Mouse (Mus musculus) mouse trophoblast stem cell (cell line): ENCODE results near the gene Cacng3.

Experiments used
- in situ Hi-C, 2 experiments: fragments of 300-500 bp; cut with MseI, MboI; formaldehyde crosslinking; loops; 2 replicates in 1 of 2; 3 replicates in 1 of 2; pipeline ENCODE4 v1.15.1; 2025

Cacng3 gene

DNA sequence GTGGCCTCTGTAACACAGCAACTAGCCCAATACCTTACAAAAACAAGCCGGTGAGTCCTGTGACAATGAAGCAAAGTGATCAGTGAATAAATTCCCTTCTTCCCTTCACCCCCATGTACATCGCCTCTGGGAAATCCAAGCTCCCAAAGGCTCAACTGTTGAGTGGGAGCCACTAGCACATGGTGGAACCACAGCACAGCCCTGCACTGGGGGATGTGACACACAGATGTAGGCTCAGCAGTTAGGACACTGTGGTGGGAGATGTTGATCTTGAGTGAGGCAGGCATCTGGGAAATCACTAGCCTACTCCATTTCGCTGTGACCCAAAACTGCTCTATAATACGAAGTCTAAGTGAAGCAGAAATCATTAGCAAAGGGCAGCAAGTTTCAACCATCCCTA, 48.2 kb downstream of the Cacng3 start:
- in situ Hi-C loops = no loop called here

DNA sequence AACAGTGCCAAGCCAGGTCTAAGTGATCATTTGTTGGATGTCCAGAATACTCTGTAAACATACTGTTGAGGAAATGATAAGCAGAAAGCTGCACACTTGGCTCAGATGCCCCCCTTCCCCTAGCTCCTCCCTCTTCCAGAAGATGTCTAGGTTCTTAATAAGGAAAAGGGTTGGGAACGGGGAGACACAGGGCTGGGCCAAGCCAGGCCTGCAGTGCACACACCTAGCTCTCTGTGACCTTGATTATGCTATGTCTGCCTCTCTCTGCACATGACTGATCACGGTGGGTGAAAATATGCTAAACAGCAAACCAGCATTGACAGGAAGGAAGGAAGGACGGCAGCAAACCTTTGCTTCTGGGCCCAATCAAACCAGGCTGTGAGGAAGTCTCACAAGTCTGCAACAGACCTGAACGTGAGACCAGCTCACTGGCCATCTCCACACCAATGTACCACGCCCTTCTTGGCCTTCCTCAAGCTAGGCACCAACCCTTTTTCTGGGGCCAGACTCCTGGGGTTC, 53.1 kb downstream of the Cacng3 start:
- in situ Hi-C loops = no loop called here

DNA sequence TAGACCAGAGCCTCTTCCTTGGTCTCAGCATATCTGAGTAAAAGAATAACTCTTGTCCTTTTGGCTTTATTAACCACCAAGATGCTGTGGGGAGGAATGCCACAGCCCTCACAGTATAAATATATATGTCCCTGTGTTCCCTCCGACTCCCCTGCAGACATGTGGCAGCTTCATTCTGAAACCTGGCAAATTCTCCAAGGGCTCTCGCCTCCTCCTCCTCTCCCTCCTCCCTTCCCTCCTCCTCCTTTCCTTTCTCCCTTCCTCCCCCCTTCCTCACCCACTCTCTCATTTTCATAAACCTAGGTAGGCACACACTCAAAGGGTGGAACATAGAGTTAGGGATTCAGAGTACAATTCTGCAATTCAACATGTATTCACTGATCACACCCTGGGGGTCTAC, 56.1 kb downstream of the Cacng3 start:
- in situ Hi-C loops = no loop called here

DNA sequence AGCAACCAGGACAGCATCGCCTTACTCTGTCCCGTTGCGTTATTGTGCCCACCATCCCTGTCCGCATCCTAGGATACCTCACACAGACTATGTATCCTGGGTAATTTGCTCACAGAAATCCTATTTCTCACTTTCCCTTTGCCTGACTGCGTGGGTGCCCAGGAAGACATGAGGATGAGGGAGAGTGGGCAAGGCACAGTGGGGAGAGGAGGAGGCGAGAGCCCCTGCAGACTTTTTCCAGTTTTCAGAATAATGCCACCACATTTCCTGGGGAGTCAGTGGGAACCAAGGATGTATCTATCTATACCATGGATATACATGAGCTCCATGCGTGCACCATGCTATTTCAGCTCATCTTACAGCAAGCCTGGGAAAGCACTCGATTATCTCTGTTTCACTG, 57.9 kb downstream of the Cacng3 start:
- in situ Hi-C loops = no loop called here

DNA sequence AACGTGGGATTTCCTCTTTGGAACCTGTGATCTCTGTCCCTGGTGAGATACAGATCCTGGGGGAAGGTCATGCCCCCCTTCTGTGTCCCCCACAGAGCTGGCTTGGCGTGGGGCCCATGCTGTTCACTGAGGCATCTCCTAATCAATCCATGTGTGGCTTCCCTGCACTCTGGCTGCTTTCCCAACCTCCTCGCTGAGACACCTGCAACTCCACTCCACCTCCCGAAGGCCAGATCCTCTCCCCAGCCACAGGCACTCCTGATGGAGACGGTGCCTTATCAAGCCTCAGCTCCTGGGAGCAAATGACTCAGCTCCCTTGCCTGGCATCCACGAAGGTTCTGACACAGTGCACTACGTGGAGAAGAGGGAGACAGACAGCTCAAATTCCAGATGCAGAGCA, 58.6 kb downstream of the Cacng3 start:
- in situ Hi-C loops = no loop called here

DNA sequence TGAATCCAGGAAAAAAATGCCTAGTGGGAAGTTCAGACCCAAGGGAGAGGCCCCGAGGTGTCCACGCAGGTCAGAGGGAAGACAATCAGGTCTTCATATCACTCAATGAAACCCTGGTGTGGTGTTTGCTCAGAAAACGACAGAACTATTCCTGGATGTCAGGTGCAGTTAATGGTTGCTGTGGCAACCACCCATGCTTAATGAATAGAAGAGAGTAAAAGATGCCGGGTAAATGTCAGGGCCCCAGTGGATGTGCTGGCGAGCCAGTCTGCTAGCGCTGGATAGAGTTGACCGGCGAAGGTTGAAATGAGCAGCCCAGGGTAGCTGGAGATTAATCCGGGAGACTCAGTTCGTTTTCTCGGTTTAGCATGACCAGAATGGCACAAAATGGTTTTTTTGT, 65.0 kb downstream of the Cacng3 start:
- in situ Hi-C loops = no loop called here

DNA sequence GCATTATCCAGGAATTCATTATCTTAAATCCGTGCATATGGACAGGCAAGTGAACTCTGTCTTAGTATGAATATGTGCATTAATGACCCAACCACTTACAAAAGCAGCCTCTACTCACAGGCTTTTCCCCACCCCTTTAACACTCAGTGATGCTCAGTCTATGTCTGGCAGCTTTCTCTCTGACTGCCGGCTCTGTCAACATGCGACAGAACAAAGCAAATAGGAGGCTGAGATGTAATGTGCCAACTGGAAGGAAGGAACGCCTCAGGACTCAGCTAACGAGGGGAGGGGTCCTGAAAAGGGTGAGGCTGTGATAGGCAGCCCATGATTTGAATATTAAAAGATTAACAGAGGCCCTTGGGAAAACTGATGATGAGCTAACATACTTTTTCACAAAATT, 68.2 kb downstream of the Cacng3 start:
- in situ Hi-C loops = no loop called here

DNA sequence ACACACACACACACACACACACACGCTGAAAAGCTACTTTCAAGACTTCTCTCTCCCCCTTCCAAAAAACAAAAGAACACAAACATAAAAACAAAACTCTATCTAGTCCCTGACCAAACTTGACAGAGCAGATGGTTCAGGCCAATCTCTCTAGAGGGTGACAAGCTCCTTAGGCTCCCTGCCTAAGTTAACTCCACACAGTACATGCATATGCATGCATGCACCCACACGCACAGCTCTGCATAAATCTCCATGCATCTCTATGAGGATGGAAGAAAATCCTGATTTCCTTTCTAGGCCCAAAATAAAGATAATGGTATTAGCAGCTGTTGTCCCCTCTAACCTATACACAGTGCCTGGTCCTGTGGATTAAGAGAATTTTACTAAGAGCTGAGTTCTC, 70.4 kb downstream of the Cacng3 start:
- in situ Hi-C loops = no loop called here

DNA sequence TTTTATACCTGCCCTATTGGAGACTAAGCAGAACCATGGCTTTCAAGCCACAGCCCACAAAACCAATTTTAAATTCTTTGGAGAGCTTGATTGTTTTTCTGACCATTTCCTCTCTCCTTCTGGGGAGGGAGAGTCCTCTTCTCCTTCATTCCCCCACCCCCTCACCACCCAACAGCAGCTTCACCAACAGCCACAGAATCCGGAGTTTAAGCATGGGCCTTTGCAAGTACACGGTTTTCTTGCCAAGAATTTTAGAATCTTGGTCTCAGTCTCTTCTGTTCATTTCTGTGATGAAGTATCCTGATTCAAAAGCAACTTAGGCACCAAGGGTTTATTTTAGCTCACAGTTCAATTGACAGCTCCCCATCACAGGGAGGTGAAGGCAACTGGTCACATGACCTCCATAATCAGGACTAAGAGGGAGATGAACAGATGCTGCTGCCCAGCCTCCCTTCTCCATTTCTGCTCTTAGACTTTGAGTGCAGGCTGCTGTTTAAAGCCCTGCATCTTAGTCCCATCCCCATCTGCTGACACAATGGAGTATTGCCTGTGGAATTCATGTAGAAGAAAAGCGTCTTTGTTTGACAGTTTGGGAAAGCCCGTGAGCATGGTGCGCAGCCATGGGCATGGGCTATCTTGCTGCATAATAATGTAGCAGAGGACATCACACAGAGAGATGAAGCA, 85.8 kb downstream of the Cacng3 start:
- in situ Hi-C loops = no loop called here

DNA sequence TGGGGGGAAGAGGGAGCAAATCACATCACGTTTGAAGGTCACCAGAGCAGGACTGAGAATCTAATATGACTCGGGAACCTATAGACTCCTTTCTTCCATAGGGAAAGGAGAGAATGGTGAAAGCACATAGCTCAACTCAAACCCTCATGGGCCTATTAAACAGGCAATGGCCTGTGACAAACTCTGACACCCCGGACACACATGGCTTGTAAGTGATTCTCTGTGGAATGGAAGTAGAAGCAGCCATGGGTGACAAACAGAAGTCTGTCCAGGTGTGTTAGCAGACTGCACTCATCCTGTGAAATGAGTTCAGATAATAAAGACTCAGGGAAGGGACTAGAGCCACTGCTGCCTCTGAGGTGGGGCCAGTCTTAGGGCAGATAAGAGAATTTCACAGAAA, 88.4 kb downstream of the Cacng3 start:
- in situ Hi-C loops = no loop called here

DNA sequence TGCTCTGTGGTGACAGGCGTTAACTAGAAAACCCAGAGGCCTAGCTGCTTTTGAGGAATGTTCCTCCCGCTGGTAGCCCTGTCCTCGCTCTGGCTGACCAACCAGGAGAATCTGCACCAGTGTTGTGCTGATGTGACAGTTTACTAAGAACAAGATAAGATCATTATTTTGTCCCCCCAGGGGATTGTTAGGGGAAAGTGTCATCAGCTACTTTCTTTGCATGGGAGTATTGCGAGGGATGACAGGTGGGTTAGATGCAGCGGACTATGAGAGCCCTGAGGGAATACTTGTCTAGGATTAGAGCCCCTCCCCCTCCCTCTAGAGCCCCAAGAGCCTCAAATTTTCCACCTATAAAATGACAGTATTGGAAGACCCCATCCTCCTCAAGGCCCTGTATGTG, 94.2 kb downstream of the Cacng3 start:
- in situ Hi-C loops = no loop called here

DNA sequence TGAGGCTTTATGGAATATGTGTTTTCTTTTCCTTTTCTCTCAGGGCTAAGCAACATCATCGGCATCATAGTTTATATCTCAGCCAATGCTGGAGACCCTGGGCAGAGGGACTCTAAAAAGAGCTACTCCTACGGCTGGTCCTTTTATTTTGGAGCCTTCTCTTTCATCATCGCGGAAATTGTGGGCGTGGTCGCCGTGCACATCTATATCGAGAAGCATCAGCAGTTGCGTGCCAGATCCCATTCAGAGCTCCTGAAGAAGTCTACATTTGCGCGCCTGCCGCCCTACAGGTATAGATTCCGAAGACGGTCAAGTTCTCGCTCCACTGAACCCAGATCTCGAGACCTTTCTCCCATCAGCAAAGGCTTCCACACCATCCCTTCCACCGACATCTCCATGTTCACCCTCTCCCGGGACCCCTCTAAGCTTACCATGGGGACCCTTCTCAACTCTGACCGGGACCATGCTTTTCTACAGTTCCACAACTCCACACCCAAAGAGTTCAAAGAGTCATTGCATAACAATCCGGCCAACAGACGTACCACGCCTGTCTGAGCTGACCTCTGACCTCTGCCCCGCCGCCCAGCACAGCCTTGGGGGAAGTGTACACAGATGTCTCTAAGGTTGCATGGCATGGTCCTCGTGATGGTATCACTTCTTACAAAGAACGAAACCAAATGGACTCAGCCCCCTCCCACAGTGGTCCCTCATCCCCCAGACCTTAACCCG, 98.2 kb downstream of the Cacng3 start:
- in situ Hi-C loops = no loop called here

DNA sequence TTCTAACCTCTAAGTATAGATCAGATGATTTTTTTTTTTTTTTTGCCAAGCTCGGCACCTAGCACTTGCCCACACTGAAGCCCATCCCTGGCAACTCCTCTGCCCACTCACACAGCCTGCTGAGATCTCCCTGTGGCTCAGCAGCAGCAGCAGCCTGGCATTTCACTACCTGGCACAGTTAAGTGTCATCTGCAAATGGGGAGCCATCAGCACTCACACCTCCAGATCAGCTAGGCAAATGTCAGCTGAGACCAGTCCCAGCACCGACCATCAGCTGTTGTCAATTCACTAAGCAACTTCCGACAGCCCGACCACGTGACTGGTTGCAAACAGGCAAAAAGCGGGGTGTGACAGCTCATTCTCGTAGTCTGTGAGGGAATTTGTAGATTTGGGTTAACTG, 109.3 kb downstream of the Cacng3 start:
- in situ Hi-C loops = no loop called here

DNA sequence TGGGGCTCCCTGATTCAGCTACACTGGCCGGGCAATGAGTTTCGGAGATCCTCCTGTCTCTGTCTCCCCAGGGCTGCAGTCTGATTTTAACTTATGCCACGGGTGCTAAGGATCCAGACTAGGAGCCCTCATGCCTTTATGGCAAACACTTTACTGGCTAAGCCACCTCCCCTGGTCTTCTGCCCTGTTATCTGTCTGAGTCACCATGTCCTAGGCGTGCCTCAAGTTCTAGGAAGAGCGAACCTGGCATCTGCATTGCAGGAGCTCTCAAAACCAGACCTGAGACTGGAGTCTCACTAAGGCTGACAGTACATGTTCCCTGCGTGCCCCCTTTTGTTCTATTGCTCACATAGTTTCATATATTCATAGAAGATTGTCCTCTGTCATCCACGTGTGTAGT, 119.6 kb downstream of the Cacng3 start:
- in situ Hi-C loops = no loop called here

DNA sequence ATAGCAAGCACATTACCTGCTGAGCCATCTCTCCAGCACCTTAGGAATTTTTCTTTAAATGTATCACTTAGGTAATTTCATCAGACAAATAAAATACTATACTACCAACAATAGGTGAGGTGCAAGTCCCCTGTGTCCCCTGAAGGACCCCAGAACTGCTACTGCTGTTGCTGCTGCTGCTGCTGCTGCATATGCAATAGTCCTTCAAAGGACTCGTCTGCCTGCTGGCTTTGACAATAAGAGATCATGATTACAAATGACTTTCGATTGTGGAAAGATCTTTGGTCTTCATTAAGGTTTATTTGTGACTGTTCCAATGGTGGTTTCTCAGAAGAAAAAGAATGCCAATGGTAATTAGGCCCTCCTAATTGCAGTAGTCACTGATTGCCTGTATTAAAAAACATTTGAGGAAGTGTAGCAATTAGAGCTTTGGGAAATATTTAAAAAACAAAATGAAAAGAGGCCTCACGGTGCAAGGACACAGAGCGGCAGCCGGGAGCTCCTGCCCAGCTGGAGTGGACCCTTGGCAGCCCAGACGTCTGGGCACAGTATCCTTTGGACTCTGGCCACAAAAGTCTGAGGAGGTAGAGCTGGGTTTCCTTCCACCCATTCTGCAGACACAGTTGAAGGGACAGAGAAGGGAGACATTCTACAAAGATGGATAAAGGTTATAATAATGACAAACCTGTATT, 123.5 kb downstream of the Cacng3 start:
- in situ Hi-C loops = no loop called here

DNA sequence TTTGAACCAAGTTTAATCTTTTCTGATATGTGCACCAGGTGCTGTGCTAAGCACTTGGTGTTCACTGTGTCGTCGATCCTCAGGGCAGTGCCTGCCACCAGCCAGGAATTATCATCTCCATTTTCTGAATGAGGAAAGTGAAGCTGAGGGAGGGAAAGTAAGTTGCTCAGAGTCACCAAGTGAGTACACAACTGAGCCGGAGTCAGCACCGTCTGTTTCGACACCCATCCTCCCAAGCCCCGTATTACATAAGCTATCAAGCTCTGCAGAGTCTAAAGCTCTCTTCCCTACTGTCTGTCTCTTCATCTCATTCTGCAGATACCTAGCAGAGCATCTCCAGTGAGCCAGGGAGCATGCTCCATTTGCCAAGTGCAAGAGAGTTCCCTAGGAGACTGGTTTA, 124.8 kb downstream of the Cacng3 start:
- in situ Hi-C loops = no loop called here

DNA sequence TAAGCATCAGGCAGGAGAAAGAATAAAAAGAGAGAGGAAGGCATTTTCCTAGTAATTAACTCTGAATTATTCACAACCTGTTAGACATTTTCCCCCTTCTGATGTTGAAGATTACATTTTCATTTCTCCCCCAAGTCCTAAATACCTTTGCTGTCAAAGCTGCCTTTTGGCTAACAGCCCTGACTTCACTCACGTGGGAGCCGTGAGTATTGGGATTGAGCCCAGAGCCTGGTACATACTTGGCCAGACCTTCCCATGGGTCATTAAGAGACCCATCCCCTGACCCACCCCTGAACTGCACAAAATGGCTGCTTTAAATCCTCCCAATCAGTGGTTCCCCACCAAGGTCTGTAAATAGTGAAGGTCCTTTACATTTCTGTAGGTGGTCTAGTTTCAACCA, 130.5 kb downstream of the Cacng3 start:
- in situ Hi-C loops = no loop called here

DNA sequence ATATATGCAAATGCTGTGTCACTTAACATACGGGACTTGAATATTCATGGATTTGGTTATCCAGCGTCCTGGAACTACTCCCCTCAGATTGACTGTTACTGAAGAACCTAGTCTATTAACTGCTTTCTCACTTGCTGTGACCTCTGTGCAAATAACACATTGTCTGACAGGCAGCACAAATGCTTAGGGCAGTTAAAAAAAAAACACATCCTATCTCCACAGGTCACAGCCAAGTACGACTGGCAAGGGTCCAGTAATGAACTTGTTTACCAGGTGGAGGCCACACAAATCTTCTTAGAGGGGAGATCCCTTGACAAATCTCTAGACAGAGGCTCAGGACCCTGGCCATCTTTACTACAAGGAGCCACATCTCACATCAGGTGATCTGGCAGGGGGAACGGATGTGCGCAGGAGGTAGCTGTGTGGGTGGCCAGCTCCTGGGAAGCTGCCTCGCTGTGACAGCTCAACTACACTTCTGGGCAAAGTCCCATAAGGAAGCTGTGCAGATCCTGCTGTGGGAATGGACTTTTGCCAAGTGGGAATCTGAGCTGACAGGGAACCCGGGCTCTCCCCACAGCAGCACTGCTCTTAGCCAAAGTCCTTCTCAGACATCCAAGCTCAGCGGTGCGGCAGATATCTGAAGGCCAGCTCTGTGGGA, 133.7 kb downstream of the Cacng3 start:
- in situ Hi-C loops = no loop called here

DNA sequence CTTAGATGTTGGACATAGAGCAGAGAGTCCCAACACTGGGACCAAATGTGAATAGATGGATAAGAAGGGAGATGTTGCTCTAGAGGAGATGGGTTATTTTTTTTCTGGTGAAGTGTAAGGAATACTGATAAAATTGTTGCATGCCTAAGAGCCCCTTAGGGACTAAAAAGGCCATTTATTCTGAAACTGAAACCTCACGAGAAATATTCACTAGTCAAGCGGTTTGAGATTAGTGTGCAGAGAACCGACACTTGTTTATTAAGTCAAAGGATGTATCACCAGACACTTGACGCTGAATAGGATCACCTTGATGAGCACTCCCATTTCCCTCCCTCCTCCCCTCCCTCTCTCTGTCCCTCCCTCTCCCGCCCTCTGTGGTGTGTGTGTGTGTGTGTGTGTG, 136.2 kb downstream of the Cacng3 start:
- in situ Hi-C loops = no loop called here

DNA sequence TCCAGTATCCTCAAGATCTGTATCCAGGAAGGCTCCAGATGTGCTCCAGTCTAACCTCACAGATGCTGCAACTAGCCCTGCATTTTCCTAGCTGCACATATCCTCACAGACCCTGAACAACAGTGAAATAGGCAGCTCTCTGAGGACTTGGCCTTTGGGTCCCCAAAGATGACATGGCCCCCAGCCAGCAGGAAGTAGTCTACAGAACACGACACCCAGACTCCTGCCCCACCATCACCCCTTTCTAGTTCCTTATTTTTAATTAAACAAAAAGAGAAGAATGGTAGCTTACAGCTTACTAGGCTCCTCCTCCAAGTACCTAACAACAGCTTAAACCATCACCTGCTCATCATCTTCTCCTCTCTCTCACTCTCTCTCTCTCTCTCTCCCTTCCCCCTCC, 143.4 kb downstream of the Cacng3 start:
- in situ Hi-C loops = no loop called here

DNA sequence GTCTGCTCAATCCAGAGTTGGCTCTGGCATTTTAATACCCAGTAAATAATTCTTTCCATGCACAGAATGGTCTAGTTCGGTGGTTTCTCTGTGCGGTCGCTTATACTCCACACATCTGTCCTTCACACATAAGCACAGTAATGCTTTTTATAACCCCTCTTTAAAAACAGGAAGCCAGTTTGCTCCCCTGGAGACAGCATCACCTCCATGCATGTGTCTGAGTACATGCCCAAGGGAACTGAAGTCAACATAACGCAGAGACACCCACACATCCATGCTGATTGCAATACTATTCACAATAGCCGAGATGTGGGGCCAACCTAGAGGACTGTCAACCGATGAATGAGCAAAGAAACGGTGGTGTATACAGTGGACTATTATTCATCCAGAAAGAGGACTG, 147.3 kb downstream of the Cacng3 start:
- in situ Hi-C loops = no loop called here
